Mouse (Mus musculus) heart, postnatal 0 days (tissue): ENCODE data around the gene Klf4. TPM values are rescaled to one million over a fixed set of nuclear protein-coding genes. Genes with fewer than 3 reads are reported as not detected.
A peak's percentile ranks its signal among the peaks of the same experiment; 100 is the strongest.

Source experiments
- ATAC-seq: fragments of 200-750 bp; cut with Nextera tagmentation; 2 replicates; pipeline ENCODE4 v1.8.0; 2017; ENCODE audit warnings: low read depth, moderate number of reproducible peaks, moderate library complexity; ENCODE audit not compliant: insufficient read depth
- DNase-seq: peaks from one replicate; pipeline ENCODE4 v3.0.0-alpha.2; 2016; ENCODE audit warnings: low spot score
- H3K27ac ChIP-seq: fragments of 300-500 bp; sonication (generic); 2 replicates; pipeline ENCODE4 v1.5.1; 2014; ENCODE audit warnings: low read depth, mild to moderate bottlenecking
- H3K27me3 ChIP-seq: fragments of 300-500 bp; sonication (generic); 2 replicates; pipeline ENCODE4 v1.6.1; 2014; ENCODE audit warnings: low read length, mixed read lengths; ENCODE audit not compliant: control insufficient read depth, insufficient read depth
- H3K36me3 ChIP-seq: fragments of 300-500 bp; sonication (generic); replicated peaks from 2 replicates; pipeline ENCODE4 v1.6.1; 2014; ENCODE audit warnings: low read length, mixed read lengths; ENCODE audit not compliant: control insufficient read depth, insufficient read depth
- H3K4me1 ChIP-seq: fragments of 300-500 bp; sonication (generic); 2 replicates; pipeline ENCODE4 v1.6.1; 2014; ENCODE audit warnings: antibody characterized with exemption; ENCODE audit not compliant: control insufficient read depth, insufficient read depth
- H3K4me2 ChIP-seq: fragments of 300-500 bp; sonication (generic); 2 replicates; pipeline ENCODE4 v1.6.1; 2014; ENCODE audit warnings: low read depth, mild to moderate bottlenecking, low read length, moderate library complexity
- H3K4me3 ChIP-seq: fragments of 300-500 bp; sonication (generic); 2 replicates; pipeline ENCODE4 v1.5.1; 2014; ENCODE audit warnings: low read depth, low read length
- H3K9ac ChIP-seq: fragments of 300-500 bp; sonication (generic); replicated peaks from 2 replicates; pipeline ENCODE4 v1.6.1; 2014; ENCODE audit warnings: low read depth, low read length, mixed read lengths
- H3K9me3 ChIP-seq: fragments of 300-500 bp; sonication (generic); replicated peaks from 2 replicates; pipeline ENCODE4 v1.6.1; 2016; ENCODE audit warnings: low read length; ENCODE audit not compliant: control insufficient read depth
- CTCF ChIP-seq: IDR thresholded peaks from 2 replicates; pipeline ENCODE4 v1.5.1; 2016; ENCODE audit warnings: antibody characterized with exemption, control low read depth, low read depth
- EP300 ChIP-seq: IDR thresholded peaks from 2 replicates; pipeline ENCODE4 v1.6.1; 2016; ENCODE audit warnings: antibody characterized with exemption, low read depth
- WGBS: fragments of 180-500 bp; shearing (Covaris S2); extraction: QIAGEN DNeasy Blood & Tissue Kit; methylation state at CpG from one replicate; pipeline ENCODE4 v1.1.7; 2014; 5-methylcytosine and 5-hydroxymethylcytosine counted together
- polyA plus RNA-seq: library from polyadenylated mRNA; unstranded; fragments of >200 nt; fragmentation: Nextera tagmentation; extraction: Ambion mirVana; gene quantifications from 2 replicates; pipeline ENCODE4 v1.2.1, GENCODE M21; 2015
- total RNA-seq: library from RNA; depleted of rRNA; stranded (reverse); fragments of >200 nt; gene quantifications from 2 replicates; pipeline ENCODE4 v1.2.3, GENCODE M21; 2014; ENCODE audit warnings: low replicate concordance

Klf4 gene
- total and polyA plus RNA-seq, 2 experiments from 2014 or later: 6.5 to 17.9 TPM

DNA sequence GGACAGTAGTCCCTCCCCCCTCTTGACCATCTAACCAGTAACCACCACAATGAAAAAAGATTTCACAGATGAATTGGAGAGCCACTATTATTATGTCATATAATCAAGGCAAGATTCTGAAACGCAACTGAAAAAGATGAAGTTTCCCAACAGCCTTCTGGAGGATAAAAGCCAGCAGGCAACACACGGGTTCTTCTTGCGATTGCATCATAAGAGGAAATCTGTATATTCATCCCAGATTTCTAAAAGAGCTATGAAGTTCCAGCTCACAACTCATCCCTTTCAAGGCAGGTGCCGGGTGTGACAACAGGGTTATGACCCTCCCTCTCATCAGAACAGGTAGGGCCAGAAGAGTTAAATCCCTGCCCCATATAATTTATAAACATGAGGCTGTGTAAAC is 2.2 kb upstream of the Klf4 start:
- no peaks in the 10 kb centered on the region for H3K9me3 ChIP-seq
- H3K4me3 ChIP-seq: no peak overlapping the region
- 84% methylated on average over 4 of the region's 4 CpGs for WGBS
- no peak overlapping the region for H3K27ac ChIP-seq
- 0 out of 2 replicates have a peak, but pooled peaks cover 6% of the 10 kb centered on the region for H3K27me3 ChIP-seq
- H3K36me3 ChIP-seq: no peaks in the 10 kb centered on the region
- 0 out of 2 replicates have a peak, but pooled peaks cover 7% of the 10 kb centered on the region for H3K4me1 ChIP-seq
- no peak overlapping the region for H3K4me2 ChIP-seq
- TF ChIP-seq CTCF: no peak
- TF ChIP-seq EP300: no peak
- H3K9ac ChIP-seq: no peak overlapping the region
- ATAC-seq (no peak), DNase-seq (no peak)

DNA sequence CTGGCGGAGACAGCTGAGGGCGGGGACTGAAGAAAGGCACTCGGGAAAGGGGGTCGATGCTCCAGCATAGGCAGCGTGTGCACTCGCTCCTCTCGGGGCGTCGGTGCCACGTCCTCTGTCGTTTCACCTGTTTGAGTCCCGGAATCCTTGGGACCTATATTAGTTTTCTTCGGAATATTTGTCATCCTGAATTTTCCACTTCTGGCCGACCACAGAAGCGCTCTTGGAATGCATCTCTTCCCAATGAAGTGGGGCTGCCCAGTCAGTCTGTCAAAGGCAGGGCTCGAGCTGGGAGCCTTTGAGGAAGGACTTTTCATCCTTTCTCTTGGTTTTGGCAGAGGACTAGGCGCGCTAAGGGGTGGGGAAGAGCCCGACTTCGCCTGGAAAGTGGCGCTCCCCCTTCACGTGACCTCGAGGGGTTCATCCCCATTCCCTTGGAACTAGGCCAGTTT is 1.6 kb upstream of the Klf4 start:
- H3K9ac ChIP-seq: peak overlapping the region; percentile 76; the same call in 1 of the 2 replicates
- no peaks in the 10 kb centered on the region for H3K36me3 ChIP-seq
- H3K9me3 ChIP-seq: no peaks in the 10 kb centered on the region
- TF ChIP-seq EP300 (no peak), CTCF (no peak)
- WGBS: 13% methylated on average over 23 of the region's 23 CpGs
- DNase-seq: no peak
- H3K27me3 ChIP-seq: 0 out of 2 replicates have a peak, but pooled peaks cover 6% of the 10 kb centered on the region
- ATAC-seq: no peak
- H3K4me3 ChIP-seq: peak overlapping the region; percentile 69
- peak overlapping the region; percentile 93 for H3K27ac ChIP-seq
- 0 out of 2 replicates have a peak, but pooled peaks cover 8% of the 10 kb centered on the region for H3K4me1 ChIP-seq
- peak overlapping the region; percentile 87 for H3K4me2 ChIP-seq

DNA sequence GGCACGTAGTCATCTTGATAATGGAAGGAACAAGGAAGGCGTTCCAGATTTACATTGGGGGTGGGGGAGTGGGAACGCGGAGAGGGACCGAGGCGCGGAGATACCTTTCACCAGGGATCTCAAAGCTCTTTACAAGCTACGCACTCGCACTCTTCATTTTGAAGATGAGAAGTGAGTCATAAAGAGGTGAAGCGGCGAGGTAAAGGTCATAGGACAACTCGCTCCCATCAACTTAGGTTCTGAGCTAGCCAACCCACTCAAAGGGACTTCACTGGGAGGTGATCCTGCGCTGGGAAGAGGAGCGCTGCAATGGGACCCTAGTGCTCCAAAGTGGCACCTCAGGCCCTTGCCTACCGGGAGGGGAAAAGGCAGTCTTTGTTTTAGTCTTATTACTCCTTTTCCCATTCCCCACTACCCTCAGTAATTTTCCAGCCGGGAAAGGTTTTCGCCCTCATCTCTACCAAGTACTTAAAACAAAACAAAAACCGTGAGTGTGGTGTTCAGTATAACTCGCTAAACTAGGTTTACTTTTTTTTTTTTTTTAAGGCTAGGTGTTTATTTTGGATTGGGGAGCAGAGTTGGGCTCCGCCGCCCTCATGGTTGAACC is 1.0 kb upstream of the Klf4 start:
- peak; percentile 53 for DNase-seq
- WGBS: 2% methylated on average over 21 of the region's 21 CpGs
- Histone ChIP-seq H3K4me3 (peak overlapping the region; percentile 69), H3K27me3 (0 out of 2 replicates have a peak, but pooled peaks cover 6% of the 10 kb centered on the region), H3K9me3 (no peaks in the 10 kb centered on the region), H3K9ac (peak overlapping the region; percentile 76), H3K4me1 (0 out of 2 replicates have a peak, but pooled peaks cover 8% of the 10 kb centered on the region), H3K27ac (peak overlapping the region; percentile 93), H3K36me3 (no peaks in the 10 kb centered on the region), H3K4me2 (peak overlapping the region; percentile 87)
- peak; percentile 1; the same call in 1 of the 2 replicates for ATAC-seq
- TF ChIP-seq CTCF (no peak), EP300 (no peak)

DNA sequence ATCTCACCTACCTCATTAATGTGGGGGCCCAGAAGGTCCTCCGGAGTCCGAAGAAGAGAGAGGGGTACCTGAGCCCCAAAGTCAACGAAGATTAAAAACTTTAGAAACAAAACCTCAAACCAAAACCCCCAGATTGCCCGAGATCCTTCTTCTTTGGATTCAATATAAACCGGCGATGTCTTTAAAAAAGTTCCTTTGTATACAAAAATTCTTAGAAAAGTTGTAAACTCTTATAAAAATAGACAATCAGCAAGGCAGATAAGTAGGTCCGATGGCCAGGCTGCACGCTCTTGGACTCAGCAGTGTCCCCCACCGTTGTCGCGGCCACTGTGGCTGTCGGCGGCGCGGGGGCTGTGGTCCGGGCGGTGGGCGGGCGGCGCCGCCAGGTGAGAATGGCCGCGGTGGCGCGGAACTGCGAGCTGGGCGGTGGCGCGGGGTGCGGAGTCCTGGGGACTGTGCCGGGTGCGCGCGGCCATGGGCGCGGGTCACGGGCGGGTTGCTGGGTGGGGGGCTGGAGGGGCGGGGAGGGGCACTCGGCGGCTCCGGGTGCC is 335 bp downstream of the Klf4 start:
- WGBS: under 1% methylated on average over 34 of the region's 42 CpGs
- H3K27ac ChIP-seq: peak overlapping the region; percentile 93
- H3K9me3 ChIP-seq: no peaks in the 10 kb centered on the region
- H3K4me3 ChIP-seq: peak overlapping the region; percentile 69
- peak overlapping the region; percentile 87 for H3K4me2 ChIP-seq
- H3K27me3 ChIP-seq: 0 out of 2 replicates have a peak, but pooled peaks cover 6% of the 10 kb centered on the region
- H3K4me1 ChIP-seq: 0 out of 2 replicates have a peak, but pooled peaks cover 8% of the 10 kb centered on the region
- no peak for TF ChIP-seq EP300
- TF ChIP-seq CTCF: no peak
- no peak for DNase-seq
- H3K36me3 ChIP-seq: no peaks in the 10 kb centered on the region
- peak; percentile 27 for ATAC-seq
- peak overlapping the region; percentile 76 for H3K9ac ChIP-seq

DNA sequence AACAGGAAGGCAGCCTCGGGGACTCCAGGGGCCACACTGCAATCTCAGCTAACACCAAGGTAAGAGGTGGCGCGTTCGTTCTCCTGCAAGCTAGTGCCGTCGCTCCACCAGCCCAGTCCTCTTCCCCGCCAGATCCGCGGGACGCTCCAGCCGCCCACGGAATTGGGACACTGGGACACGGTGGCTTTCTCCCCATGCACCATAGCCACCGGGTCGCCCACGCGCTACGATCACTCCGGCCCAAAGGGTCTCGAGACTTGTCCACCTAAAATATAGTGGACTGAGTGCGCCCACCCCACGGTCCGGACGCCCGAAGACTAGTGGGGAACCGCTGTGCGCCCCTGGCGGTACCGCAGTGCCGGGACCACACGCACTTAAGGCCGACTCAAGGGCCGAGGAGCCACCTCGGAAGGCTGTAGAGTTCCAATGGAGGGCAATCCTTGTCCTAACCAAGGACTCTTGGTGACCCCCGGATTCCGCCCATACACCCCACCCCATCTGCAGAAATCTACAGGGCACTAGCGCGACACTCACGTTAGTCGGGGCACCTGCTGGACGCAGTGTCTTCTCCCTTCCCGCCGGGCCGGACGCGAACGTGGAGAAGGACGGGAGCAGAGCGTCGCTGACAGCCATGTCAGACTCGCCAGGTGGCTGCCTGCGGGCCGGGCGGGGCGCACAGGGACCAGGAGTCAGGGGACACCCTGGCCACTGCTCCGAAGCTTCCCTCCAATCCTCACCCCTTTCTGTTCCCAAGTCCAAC is 990 bp downstream of the Klf4 start:
- TF ChIP-seq CTCF (peak; percentile 34), EP300 (no peak)
- peak overlapping the region; percentile 69 for H3K4me3 ChIP-seq
- H3K27me3 ChIP-seq: 0 out of 2 replicates have a peak, but pooled peaks cover 1% of the 10 kb centered on the region
- no peaks in the 10 kb centered on the region for H3K36me3 ChIP-seq
- peak overlapping the region; percentile 93 for H3K27ac ChIP-seq
- under 1% methylated on average over 56 of the region's 56 CpGs for WGBS
- ATAC-seq (no peak; the same call in 1 of the 2 replicates), DNase-seq (no peak)
- peak overlapping the region; percentile 87 for H3K4me2 ChIP-seq
- no peaks in the 10 kb centered on the region for H3K9me3 ChIP-seq
- peak overlapping the region; percentile 76 for H3K9ac ChIP-seq
- H3K4me1 ChIP-seq: 0 out of 2 replicates have a peak, but pooled peaks cover 8% of the 10 kb centered on the region
